Mouse (Mus musculus) bone marrow macrophage, adult 2 months (primary cell): ENCODE results near the gene Tmem256.

Experiments used
- CTCF ChIP-seq: IDR thresholded peaks from 2 replicates; pipeline ENCODE4 v1.5.1; 2012; ENCODE audit warnings: low read depth, mild to moderate bottlenecking, low read length, moderate library complexity
- POLR2A ChIP-seq: IDR thresholded peaks from 2 replicates; pipeline ENCODE4 v1.6.1; 2012; ENCODE audit warnings: mild to moderate bottlenecking, low read depth, low read length, borderline replicate concordance

DNA sequence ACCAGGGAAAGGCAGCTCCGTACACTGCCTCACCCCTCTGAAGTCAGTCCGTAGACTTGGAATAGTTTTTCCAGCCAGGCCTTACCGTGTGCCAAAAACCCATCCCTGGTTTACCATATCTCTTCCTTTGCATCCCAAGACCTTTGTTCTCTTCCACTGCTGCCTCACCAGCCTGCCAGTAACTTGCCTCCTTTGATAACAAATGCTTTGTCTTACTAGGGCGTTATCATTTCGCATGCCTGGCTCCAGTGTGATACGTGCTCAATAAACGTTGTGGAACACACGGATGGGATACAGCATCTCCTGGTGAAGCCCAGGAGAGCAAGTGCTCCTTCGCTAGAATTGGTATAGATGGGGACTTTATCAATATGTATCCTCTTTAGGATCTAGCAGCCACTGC, 29.0 kb downstream of the Tmem256 start:
- TF ChIP-seq CTCF, result no peak
- no peak for TF ChIP-seq POLR2A
